Comparison of ENCODE assay signal across 8 mouse cellular contexts in the genomic region with DNA sequence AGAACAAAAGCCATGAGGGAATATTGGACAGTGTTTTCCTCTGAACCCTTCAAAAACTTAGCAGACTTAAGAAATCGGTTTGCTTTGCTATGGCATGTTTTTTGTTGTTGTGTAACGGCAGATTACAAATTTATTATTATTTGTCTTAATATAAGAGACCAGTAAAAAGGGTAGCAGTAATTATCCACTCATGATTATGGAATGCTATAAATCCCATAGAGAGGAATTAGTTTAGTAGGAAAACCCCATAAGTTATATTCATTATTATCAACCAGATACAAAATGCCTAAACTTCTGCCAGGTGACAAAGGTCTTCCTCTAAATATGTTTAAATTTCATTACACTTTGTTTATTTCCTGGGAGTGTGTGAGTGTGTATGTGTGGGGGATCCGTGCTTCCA. TPM values are rescaled to one million over a fixed set of nuclear protein-coding genes. Genes with fewer than 3 reads are reported as not detected.
DNase-seq lines count a peak whose midpoint lies in the region; ATAC-seq and TF ChIP-seq lines count a peak whose summit lies in the region.

No protein-coding gene starts in this region.

- peak overlapping the region; percentile 65 for H3K4me2 ChIP-seq in forebrain, embryonic 13.5 days
- peak overlapping the region; percentile 82 for H3K4me2 ChIP-seq in liver, embryonic 14.5 days (ENCODE audit: low read depth)

- H3K27ac ChIP-seq in heart, embryonic 10.5 days: peak overlapping the region; percentile 100
- peak overlapping the region; percentile 96; the same call in 1 of the 2 replicates for H3K27ac ChIP-seq in forebrain, embryonic 13.5 days
- peak overlapping the region; percentile 82 for H3K27ac ChIP-seq in liver, embryonic 14.5 days

- no peak for ATAC-seq in forebrain, embryonic 13.5 days
- ATAC-seq in liver, embryonic 14.5 days (ENCODE audit: insufficient read depth): no peak

- peak overlapping the region; percentile 97 for H3K4me3 ChIP-seq in heart, embryonic 10.5 days
- H3K4me3 ChIP-seq in forebrain, embryonic 13.5 days: peak overlapping the region; percentile 93
- H3K4me3 ChIP-seq in liver, embryonic 14.5 days (ENCODE audit: insufficient read depth in 1 of 2, low read depth in 2 of 2, low read length in 2 of 2): peak overlapping the region; percentile 77 to 91

- H3K27me3 ChIP-seq in heart, embryonic 10.5 days (ENCODE audit: insufficient read depth, poor library complexity, severe bottlenecking): no peaks in the 10 kb centered on the region
- no peaks in the 10 kb centered on the region for H3K27me3 ChIP-seq in forebrain, embryonic 13.5 days
- H3K27me3 ChIP-seq in liver, embryonic 14.5 days (ENCODE audit: control insufficient read depth, insufficient read depth, low read length): no peaks in the 10 kb centered on the region

- 45% methylated on average over 3 of the region's 3 CpGs for WGBS in heart, embryonic 10.5 days
- WGBS in forebrain, embryonic 13.5 days: 38% methylated on average over 3 of the region's 3 CpGs
- WGBS in liver, embryonic 14.5 days (ENCODE audit: insufficient replicate concordance): 54% methylated on average over 3 of the region's 3 CpGs

- DNase-seq in heart, embryonic 10.5 days (ENCODE audit: low spot score): no peak
- no peak for DNase-seq in heart, postnatal 4 days
- DNase-seq in A20 (ENCODE audit: low read depth, low spot score): peak; percentile 18
- DNase-seq in liver, embryonic 14.5 days (ENCODE audit: low read depth in 3 of 3, low spot score in 3 of 3): no peak
- DNase-seq in frontal cortex, postnatal 36 days (ENCODE audit: low spot score in 2 of 2): no peak
- no peak for DNase-seq in adrenal gland, postnatal 4 days (ENCODE audit: low spot score in 2 of 2)
- no peak for DNase-seq in c-Kit-positive CD71-positive TER-119-positive erythroid progenitor cells, embryonic 14.5 days (ENCODE audit: low spot score)

- peaks cover 7% of the 10 kb centered on the region for H3K36me3 ChIP-seq in heart, embryonic 10.5 days
- H3K36me3 ChIP-seq in forebrain, embryonic 13.5 days (ENCODE audit: poor library complexity, severe bottlenecking): peaks cover 5% of the 10 kb centered on the region; the same call in 1 of the 2 replicates
- H3K36me3 ChIP-seq in liver, embryonic 14.5 days (replicated peaks; ENCODE audit: control insufficient read depth, insufficient read depth, low read depth): peaks cover 6% of the 10 kb centered on the region

- no peaks in the 10 kb centered on the region for H3K9me3 ChIP-seq in heart, embryonic 10.5 days
- no peaks in the 10 kb centered on the region for H3K9me3 ChIP-seq in forebrain, embryonic 13.5 days (replicated peaks)
- H3K9me3 ChIP-seq in liver, embryonic 14.5 days (ENCODE audit: control insufficient read depth, low read length): no peaks in the 10 kb centered on the region

- no peak for TF ChIP-seq EP300 in liver, embryonic 14.5 days (IDR thresholded peaks at IDR 0.05; ENCODE audit: low read depth)

- TF ChIP-seq CTCF in liver, embryonic 14.5 days (IDR thresholded peaks at IDR 0.05; ENCODE audit: low read depth): no peak

- peak overlapping the region; percentile 96 for H3K9ac ChIP-seq in forebrain, embryonic 13.5 days
- H3K9ac ChIP-seq in liver, embryonic 14.5 days (replicated peaks): peak overlapping the region; percentile 98

- H3K4me1 ChIP-seq in heart, embryonic 10.5 days: peaks cover 29% of the 10 kb centered on the region
- peaks cover 31% of the 10 kb centered on the region for H3K4me1 ChIP-seq in forebrain, embryonic 13.5 days
- peaks cover 14 to 23% of the 10 kb centered on the region in 2 experiments for H3K4me1 ChIP-seq in liver, embryonic 14.5 days (replicated peaks; ENCODE audit: control insufficient read depth in 2 of 2, insufficient read depth in 2 of 2, low read length in 1 of 2)

RNA-seq across cellular contexts. Expression of gene Atl1, which starts 0.7 kb away (rescaled TPM):
- polyA plus RNA-seq in heart, embryonic 10.5 days (2016; fragmentation: Nextera tagmentation; extraction: Ambion mirVana): 5.5 and 6.5 TPM in 2 replicates
- 10 to 100 TPM; 10.1 to 11.0 TPM for total RNA-seq in heart, postnatal 4 days (2021)
- 80.6 and 83.8 TPM in 2 replicates for polyA plus RNA-seq in forebrain, embryonic 13.5 days (2015; fragmentation: Nextera tagmentation; extraction: Ambion mirVana)
- polyA plus RNA-seq in liver, embryonic 14.5 days (2012; rRNA removed): 0.43 and 0.73 TPM in 2 replicates
- 1.1 and 2.1 TPM in 2 replicates for polyA plus RNA-seq in liver, embryonic 14.5 days (2014; fragmentation: Nextera tagmentation; extraction: Ambion mirVana)
- 10 to 100 TPM; 13.7 to 14.3 TPM for total RNA-seq in adrenal gland, postnatal 4 days (2021)

RNA-seq across cellular contexts. Expression of gene Map4k5, which starts 1.3 kb away (rescaled TPM):
- polyA plus RNA-seq in heart, embryonic 10.5 days (2016; fragmentation: Nextera tagmentation; extraction: Ambion mirVana): 32.3 and 33.7 TPM in 2 replicates
- 10 to 100 TPM; 41.9 to 44.7 TPM for total RNA-seq in heart, postnatal 4 days (2021)
- 24.2 and 24.4 TPM in 2 replicates for polyA plus RNA-seq in forebrain, embryonic 13.5 days (2015; fragmentation: Nextera tagmentation; extraction: Ambion mirVana)
- polyA plus RNA-seq in liver, embryonic 14.5 days (2012; rRNA removed): 9.8 and 13.6 TPM in 2 replicates
- polyA plus RNA-seq in liver, embryonic 14.5 days (2014; fragmentation: Nextera tagmentation; extraction: Ambion mirVana): 26.9 and 30.7 TPM in 2 replicates
- 10 to 100 TPM; 41.2 to 45.8 TPM for total RNA-seq in adrenal gland, postnatal 4 days (2021)

Comparison
In these comparisons a context has a peak if more than half of its experiments do, and no peak if none do; other contexts are left out.
1. RNA of gene Atl1, which starts 0.7 kb away (polyA plus RNA-seq): 80.6 to 83.8 TPM in forebrain, embryonic 13.5 days; 5.5 to 6.5 TPM in heart, embryonic 10.5 days and 0.43 to 2.1 TPM in liver, embryonic 14.5 days; every median in the first group is over 10 times any median in the second.
2. Peak in every context shown above with its lines, with median percentiles within 50 percentile points of each other: H3K27ac ChIP-seq and H3K4me3 ChIP-seq.